Comparison of ENCODE assay signal across 8 mouse cellular contexts in genomic region chr15:84697611-84698011, GRCm38 (mm10). TPM values are rescaled to one million over a fixed set of nuclear protein-coding genes. Genes with fewer than 3 reads are reported as not detected.
DNase-seq lines count a peak whose midpoint lies in the region; ATAC-seq lines count a peak whose summit lies in the region.
"Had no signal": no experiment of that assay in that cellular context is flagged by ENCODE, and none has a peak within 500 bp of the region (broad histone marks: within the 10 kb centered on the region; RNA-seq: fewer than 3 reads in every experiment).

No protein-coding gene starts in this region.

- WGBS in embryonic facial prominence, embryonic 12.5 days, result 43% methylated on average over 11 of the region's 11 CpGs
- WGBS in heart, embryonic 16.5 days, result 65% methylated on average over 11 of the region's 11 CpGs

- H3K9me3 ChIP-seq in embryonic facial prominence, embryonic 12.5 days, result no peaks in the 10 kb centered on the region
- no peaks in the 10 kb centered on the region for H3K9me3 ChIP-seq in heart, embryonic 16.5 days (replicated peaks; ENCODE audit: control insufficient read depth, low read length)

- H3K4me1 ChIP-seq in embryonic facial prominence, embryonic 12.5 days, result peaks cover 12% of the 10 kb centered on the region
- peaks cover 2% of the 10 kb centered on the region; the same call in 1 of the 2 replicates for H3K4me1 ChIP-seq in heart, embryonic 16.5 days (ENCODE audit: control insufficient read depth, insufficient read depth, low read length)

- H3K27me3 ChIP-seq in embryonic facial prominence, embryonic 12.5 days, result no peaks in the 10 kb centered on the region
- no peaks in the 10 kb centered on the region for H3K27me3 ChIP-seq in heart, embryonic 16.5 days (ENCODE audit: control insufficient read depth, insufficient read depth, low read length)

- H3K4me3 ChIP-seq in embryonic facial prominence, embryonic 12.5 days, result no peak overlapping the region
- no peak overlapping the region for H3K4me3 ChIP-seq in heart, embryonic 16.5 days (ENCODE audit: low read length)

- H3K36me3 ChIP-seq in embryonic facial prominence, embryonic 12.5 days, result peaks cover 17% of the 10 kb centered on the region
- H3K36me3 ChIP-seq in heart, embryonic 16.5 days (ENCODE audit: control insufficient read depth, insufficient read depth), result peaks cover 12% of the 10 kb centered on the region

- intact Hi-C loops in left cerebral cortex, postnatal 25 days (cut with DNase I), result no loop called here

- no peak for ATAC-seq in embryonic facial prominence, embryonic 12.5 days (ENCODE audit: insufficient number of reproducible peaks, insufficient read depth, low FRiP score, low TSS enrichment)
- ATAC-seq in heart, embryonic 16.5 days (replicated peaks; ENCODE audit: extremely low read depth, insufficient read depth, low FRiP score), result no peak

- DNase-seq in ovary, adult 18-20 months (ENCODE audit: low spot score), result peak; percentile 52
- no peak for DNase-seq in ovary, postnatal 14 days (ENCODE audit: low spot score)
- peak; percentile 59 to 64 for DNase-seq in left cerebral cortex, postnatal 25 days (ENCODE audit: low spot score in 2 of 2)
- peak; percentile 56 to 63 for DNase-seq in right cerebral cortex, postnatal 36 days (ENCODE audit: low spot score in 2 of 2)
- DNase-seq in embryo, embryonic 10.5 days (ENCODE audit: low spot score), result no peak

- peak overlapping the region; percentile 55 for H3K27ac ChIP-seq in embryonic facial prominence, embryonic 12.5 days
- no peak overlapping the region; the same call in 1 of the 2 replicates for H3K27ac ChIP-seq in heart, embryonic 16.5 days (ENCODE audit: low read length)

- H3K9ac ChIP-seq in embryonic facial prominence, embryonic 12.5 days, result no peak overlapping the region
- peak overlapping the region; percentile 38; the same call in 1 of the 2 replicates for H3K9ac ChIP-seq in heart, embryonic 16.5 days (ENCODE audit: low read length)

- no peak overlapping the region for H3K4me2 ChIP-seq in embryonic facial prominence, embryonic 12.5 days (replicated peaks)
- H3K4me2 ChIP-seq in heart, embryonic 16.5 days (ENCODE audit: low read depth, low read length), result no peak overlapping the region

RNA-seq across cellular contexts. Expression of gene Arhgap8, which starts 22.2 kb away (rescaled TPM):
- polyA plus RNA-seq in embryonic facial prominence, embryonic 12.5 days (2016; fragmentation: Nextera tagmentation; extraction: Ambion mirVana), result 3.9 and 4.1 TPM in 2 replicates
- 7.4 and 10.1 TPM in 2 replicates for polyA plus RNA-seq in heart, embryonic 16.5 days (2015; fragmentation: Nextera tagmentation; extraction: Ambion mirVana)
- under 1 TPM in 1 of 2 experiments, not detected in 1; 0.23 TPM for total RNA-seq in left cerebral cortex, postnatal 25 days (2021)
- total RNA-seq: neutrophil, adult 5-6 weeks had no signal

RNA-seq across cellular contexts. Expression of gene Prr5, which starts 28.2 kb away (rescaled TPM):
- 20.4 and 20.7 TPM in 2 replicates for polyA plus RNA-seq in embryonic facial prominence, embryonic 12.5 days (2016; fragmentation: Nextera tagmentation; extraction: Ambion mirVana)
- polyA plus RNA-seq in heart, embryonic 16.5 days (2015; fragmentation: Nextera tagmentation; extraction: Ambion mirVana), result 11.3 and 14.8 TPM in 2 replicates
- total RNA-seq in left cerebral cortex, postnatal 25 days (2021), result 10 to 100 TPM; 11.6 to 13.2 TPM

Comparison
In these comparisons a context has a peak if more than half of its experiments do, and no peak if none do; other contexts are left out.
1. DNase-seq: peak in ovary, adult 18-20 months (single experiment), left cerebral cortex, postnatal 25 days (2 of 2) and right cerebral cortex, postnatal 36 days (2 of 2); none in ovary, postnatal 14 days (single experiment) and embryo, embryonic 10.5 days (single experiment).